Mouse (Mus musculus) liver, adult 2 months (tissue): ENCODE data around the gene Cstf2t.

Source experiments
- CTCF ChIP-seq: fragments of 200-500 bp; IDR thresholded peaks from 2 replicates; pipeline ENCODE4 v1.5.1; 2011; ENCODE audit warnings: low read depth, low read length, control low read depth
- POLR2A ChIP-seq: fragments of 200-500 bp; IDR thresholded peaks from 2 replicates; pipeline ENCODE4 v1.6.1; 2011; ENCODE audit warnings: low read length, control low read depth; ENCODE audit not compliant: insufficient read depth; ENCODE audit errors: extremely low read depth

GRCm38 (mm10) chr19:31082662-31083429 is at the start of gene Cstf2t:
- TF ChIP-seq POLR2A, result peak; percentile 64; the same call in 1 of the 2 replicates
- TF ChIP-seq CTCF, result no peak
